Mouse (Mus musculus): ENCODE data around the gene Wfdc6b.

GRCm38 (mm10) chr2:164621775-164622174 lies 8.5 kb downstream of the Wfdc6b start:
- TF ChIP-seq POLR2A (IDR thresholded peaks at IDR 0.05; ENCODE audit: control insufficient read depth in 1 of 2, insufficient read depth in 1 of 2, low read depth in 1 of 2, low read length in 2 of 2, poor library complexity in 1 of 2) (no peak), ZNF384 (IDR thresholded peaks at IDR 0.05; ENCODE audit: low read depth, low read length) (no peak), CTCF (IDR thresholded peaks at IDR 0.05 in 2 of 3, conservative IDR thresholded peaks at IDR 0.05 in 1 of 3; ENCODE audit: control insufficient read depth in 1 of 3, insufficient read depth in 1 of 3, low read depth in 2 of 3, low read length in 3 of 3, poor library complexity in 1 of 3, severe bottlenecking in 1 of 3) (peak in 1 of 3 experiments; percentile 37; a peak in 2 of 6 replicates), GATA1 (IDR thresholded peaks at IDR 0.05; ENCODE audit: low read depth, low read length) (no peak), EP300 (IDR thresholded peaks at IDR 0.05; ENCODE audit: low read depth in 1 of 2, low read length in 2 of 2) (no peak), USF1 (IDR thresholded peaks at IDR 0.05; ENCODE audit: low read depth, low read length) (no peak), TBP (IDR thresholded peaks at IDR 0.05; ENCODE audit: low read depth, low read length) (no peak)
